Mouse (Mus musculus) C2C12 (cell line): Measurements from ENCODE around the gene Rpusd4.

Experiments used
- CEBPB ChIP-seq: IDR thresholded peaks from one replicate; pipeline ENCODE4 v1.6.1; 2011; ENCODE audit warnings: low read depth, mild to moderate bottlenecking, control low read depth, moderate library complexity
- CTCF ChIP-seq: IDR thresholded peaks from one replicate; pipeline ENCODE4 v1.5.1; 2011; ENCODE audit not compliant: control insufficient read depth, insufficient read depth, insufficient read length
- MAX ChIP-seq: IDR thresholded peaks from one replicate; pipeline ENCODE4 v1.6.1; 2011; ENCODE audit warnings: mild to moderate bottlenecking, control low read depth
- USF1 ChIP-seq: IDR thresholded peaks from one replicate; pipeline ENCODE4 v1.6.1; 2011; ENCODE audit warnings: low read depth, mild to moderate bottlenecking, control low read depth, moderate library complexity

DNA sequence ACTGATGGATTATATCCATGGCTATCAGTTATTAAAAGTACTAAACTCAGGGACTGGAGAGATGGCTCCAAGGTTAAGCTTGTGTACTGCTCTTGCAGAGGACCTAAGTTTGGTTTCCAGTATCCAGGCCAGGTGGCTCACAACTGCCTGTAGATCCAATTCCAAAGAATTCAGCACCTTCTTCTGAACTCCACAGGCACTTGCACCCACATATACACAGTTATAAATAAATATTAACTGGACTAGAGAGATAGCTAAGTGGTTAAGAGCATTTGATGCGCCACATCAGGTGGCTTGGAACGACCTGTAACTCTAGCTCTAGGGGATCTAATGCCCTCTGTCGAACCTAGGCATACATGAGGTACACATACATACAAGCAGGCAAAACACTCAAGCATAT is 39.0 kb upstream of the Rpusd4 start:
- TF ChIP-seq MAX: no peak
- TF ChIP-seq CTCF: no peak
- no peak for TF ChIP-seq CEBPB
- no peak for TF ChIP-seq USF1
